Mouse (Mus musculus) heart, adult 2 months (tissue): ENCODE measurements around the gene Nr5a1. TPM values are rescaled to one million over a fixed set of nuclear protein-coding genes. Genes with fewer than 3 reads are reported as not detected.

Experiments used
- DNase-seq, 2 experiments: peaks; one replicate each; pipeline ENCODE4 v3.0.0; 2021
- H3K27ac ChIP-seq: fragments of 200-600 bp; 2 replicates; pipeline ENCODE4 v1.8.1; 2022
- H3K27me3 ChIP-seq: fragments of 200-500 bp; 2 replicates; pipeline ENCODE4 v1.6.1; 2012; ENCODE audit warnings: mild to moderate bottlenecking, low read length, inconsistent platforms, mixed read lengths; ENCODE audit not compliant: control insufficient read depth, insufficient read depth
- H3K36me3 ChIP-seq: fragments of 200-500 bp; 2 replicates; pipeline ENCODE4 v1.6.1; 2012; ENCODE audit warnings: low read length, inconsistent platforms; ENCODE audit not compliant: control insufficient read depth, insufficient read depth
- H3K4me1 ChIP-seq: fragments of 200-500 bp; 2 replicates; pipeline ENCODE4 v1.6.1; 2011; ENCODE audit warnings: low read length; ENCODE audit not compliant: control insufficient read depth, insufficient read depth
- H3K4me3 ChIP-seq: fragments of 200-600 bp; 2 replicates; pipeline ENCODE4 v1.8.1; 2022
- H3K79me2 ChIP-seq: fragments of 200-500 bp; replicated peaks from 2 replicates; pipeline ENCODE4 v1.6.1; 2012; ENCODE audit warnings: mild to moderate bottlenecking, inconsistent platforms, low read length, moderate library complexity, mixed read lengths; ENCODE audit not compliant: control insufficient read depth, insufficient read depth
- H3K9ac ChIP-seq: fragments of 200-500 bp; 2 replicates; pipeline ENCODE4 v1.6.1; 2012; ENCODE audit warnings: low read depth, mild to moderate bottlenecking, control low read depth, inconsistent platforms, low read length, mixed read lengths
- CTCF ChIP-seq: fragments of 200-600 bp; IDR thresholded peaks from 2 replicates; pipeline ENCODE4 v1.8.1; 2022; ENCODE audit warnings: antibody characterized with exemption, mild to moderate bottlenecking, moderate library complexity
- EP300 ChIP-seq: fragments of 200-500 bp; IDR thresholded peaks from 2 replicates; pipeline ENCODE4 v1.6.1; 2011; ENCODE audit warnings: low read depth, low read length, control low read depth; ENCODE audit not compliant: insufficient read depth
- POLR2A ChIP-seq: fragments of 200-500 bp; IDR thresholded peaks from 2 replicates; pipeline ENCODE4 v1.6.1; 2011; ENCODE audit warnings: mild to moderate bottlenecking, low read depth, low read length, control low read depth; ENCODE audit not compliant: insufficient read depth
- WGBS: fragments of 180-500 bp; shearing (Covaris S2); methylation state at CpG from one replicate; pipeline ENCODE4 v1.1.7; 2018; 5-methylcytosine and 5-hydroxymethylcytosine counted together
- intact Hi-C: fragments of 180-260 bp; cut with DNase I; formaldehyde crosslinking; loops from one replicate; pipeline ENCODE4 v1.15.1; 2025
- polyA plus RNA-seq: library from polyadenylated mRNA; depleted of rRNA; stranded (reverse); fragments of >200 nt; gene quantifications from 2 replicates; pipeline ENCODE4 v1.2.3, GENCODE M21; 2012
- total RNA-seq, 2 experiments: library from RNA; stranded (reverse); gene quantifications; 2 replicates each; pipeline ENCODE4 v1.2.3; 2021

Gene Nr5a1
- total and polyA plus RNA-seq, 3 experiments, result 0.16 TPM; not detected in 2

GRCm38 (mm10) chr2:38700177-38700576, 14.2 kb downstream of the Nr5a1 start:
- no peak for TF ChIP-seq EP300
- TF ChIP-seq CTCF, result no peak
- no peak for TF ChIP-seq POLR2A
- no peaks in the 10 kb centered on the region for H3K4me1 ChIP-seq
- no peaks in the 10 kb centered on the region for H3K79me2 ChIP-seq
- peaks cover under 1% of the 10 kb centered on the region; the same call in 1 of the 2 replicates for H3K27me3 ChIP-seq
- intact Hi-C loops, result no loop called here
- DNase-seq, result no peak
- no peaks in the 10 kb centered on the region for H3K36me3 ChIP-seq
- no peak overlapping the region for H3K27ac ChIP-seq
- no peak overlapping the region for H3K4me3 ChIP-seq
- no peak overlapping the region for H3K9ac ChIP-seq
- WGBS, result 75% methylated on average over 5 of the region's 5 CpGs

DNA sequence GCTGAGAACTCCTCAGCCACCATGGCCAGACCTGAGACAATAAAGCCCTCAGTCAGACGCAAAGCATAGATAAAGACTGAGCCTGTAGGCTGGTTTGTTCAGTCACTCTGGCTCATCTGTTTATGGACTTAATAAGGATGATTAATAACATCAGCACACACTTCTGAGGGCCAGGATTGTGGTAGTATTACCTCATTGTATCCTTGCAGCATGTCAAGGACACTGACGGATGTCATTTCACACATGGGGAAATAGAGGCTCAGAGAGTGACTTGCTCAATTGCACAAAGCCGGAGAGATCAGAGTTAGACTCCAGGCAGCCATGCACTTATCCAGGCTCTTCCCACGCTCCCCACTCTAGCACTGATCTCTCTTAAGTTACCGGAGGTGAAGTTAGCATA, 15.7 kb downstream of the Nr5a1 start:
- Histone ChIP-seq H3K27me3 (no peaks in the 10 kb centered on the region), H3K36me3 (no peaks in the 10 kb centered on the region), H3K4me1 (no peaks in the 10 kb centered on the region), H3K27ac (no peak overlapping the region), H3K79me2 (no peaks in the 10 kb centered on the region), H3K9ac (no peak overlapping the region), H3K4me3 (no peak overlapping the region)
- WGBS, result 82% methylated on average over 5 of the region's 5 CpGs
- no peak for DNase-seq
- TF ChIP-seq POLR2A (no peak), EP300 (no peak), CTCF (no peak)
- intact Hi-C loops, result no loop called here

GRCm38 (mm10) chr2:38697128-38698120, 16.9 kb downstream of the Nr5a1 start:
- Histone ChIP-seq H3K36me3 (no peaks in the 10 kb centered on the region), H3K27me3 (no peaks in the 10 kb centered on the region), H3K27ac (no peak overlapping the region), H3K79me2 (no peaks in the 10 kb centered on the region), H3K9ac (no peak overlapping the region), H3K4me1 (no peaks in the 10 kb centered on the region), H3K4me3 (no peak overlapping the region)
- WGBS, result 66% methylated on average over 27 of the region's 27 CpGs
- TF ChIP-seq CTCF (no peak), EP300 (no peak), POLR2A (no peak)
- DNase-seq, result no peak
- intact Hi-C loops, result no loop called here

DNA sequence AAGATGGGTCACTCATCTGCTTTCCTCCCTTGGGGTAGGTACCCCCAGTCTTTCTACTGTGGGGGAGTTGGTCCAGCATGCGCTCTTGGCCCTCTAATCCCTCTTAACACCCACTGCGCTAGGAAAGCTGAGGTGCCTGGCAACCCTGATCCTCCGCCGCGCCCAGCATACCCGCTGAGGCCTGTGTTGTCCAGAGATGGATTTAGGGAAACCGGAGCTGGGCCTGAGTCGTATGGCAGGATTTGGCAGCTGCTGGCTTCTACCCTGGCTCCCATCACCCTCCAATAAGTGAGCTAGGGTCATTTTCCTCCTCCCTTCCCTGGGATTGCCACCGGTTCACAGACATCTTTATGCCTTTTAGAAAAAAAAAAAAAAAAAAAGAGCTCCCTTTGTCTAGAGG, 18.6 kb downstream of the Nr5a1 start:
- intact Hi-C loops, result no loop called here
- H3K4me3 ChIP-seq, result no peak overlapping the region
- no peaks in the 10 kb centered on the region for H3K27me3 ChIP-seq
- H3K9ac ChIP-seq, result no peak overlapping the region
- H3K36me3 ChIP-seq, result no peaks in the 10 kb centered on the region
- no peaks in the 10 kb centered on the region for H3K79me2 ChIP-seq
- H3K4me1 ChIP-seq, result no peaks in the 10 kb centered on the region
- DNase-seq, result no peak
- TF ChIP-seq CTCF (no peak), POLR2A (no peak), EP300 (no peak)
- no peak overlapping the region for H3K27ac ChIP-seq
- 73% methylated on average over 9 of the region's 9 CpGs for WGBS

DNA sequence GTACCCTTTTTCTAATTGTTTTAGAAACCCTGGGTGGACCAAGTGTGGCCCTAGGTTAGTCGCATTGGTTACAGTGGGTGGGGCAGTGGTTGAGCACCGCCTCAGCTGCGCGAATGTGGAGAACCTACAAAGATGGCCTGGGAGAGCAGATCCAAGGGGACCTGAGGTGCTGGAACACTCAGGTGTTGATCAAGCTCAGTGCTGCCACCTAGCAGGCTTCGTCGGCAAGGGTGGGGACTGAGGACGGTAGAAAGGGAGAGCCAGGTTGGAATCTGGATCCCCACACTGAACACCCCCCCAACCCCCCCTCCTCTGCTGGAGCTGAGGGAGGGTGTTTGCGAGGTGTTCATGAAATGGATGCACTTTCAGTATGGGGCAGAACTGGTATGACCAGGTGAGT, 22.8 kb downstream of the Nr5a1 start:
- no peak overlapping the region for H3K4me3 ChIP-seq
- no peaks in the 10 kb centered on the region for H3K79me2 ChIP-seq
- peak in 1 of 2 experiments; percentile 35 for DNase-seq
- H3K4me1 ChIP-seq, result no peaks in the 10 kb centered on the region
- no peak overlapping the region for H3K27ac ChIP-seq
- no peaks in the 10 kb centered on the region for H3K36me3 ChIP-seq
- H3K9ac ChIP-seq, result no peak overlapping the region
- peaks cover 2% of the 10 kb centered on the region; the same call in 1 of the 2 replicates for H3K27me3 ChIP-seq
- intact Hi-C loops, result no loop called here
- WGBS, result 22% methylated on average over 8 of the region's 8 CpGs
- TF ChIP-seq EP300, result no peak
- TF ChIP-seq CTCF, result peak; percentile 61

DNA sequence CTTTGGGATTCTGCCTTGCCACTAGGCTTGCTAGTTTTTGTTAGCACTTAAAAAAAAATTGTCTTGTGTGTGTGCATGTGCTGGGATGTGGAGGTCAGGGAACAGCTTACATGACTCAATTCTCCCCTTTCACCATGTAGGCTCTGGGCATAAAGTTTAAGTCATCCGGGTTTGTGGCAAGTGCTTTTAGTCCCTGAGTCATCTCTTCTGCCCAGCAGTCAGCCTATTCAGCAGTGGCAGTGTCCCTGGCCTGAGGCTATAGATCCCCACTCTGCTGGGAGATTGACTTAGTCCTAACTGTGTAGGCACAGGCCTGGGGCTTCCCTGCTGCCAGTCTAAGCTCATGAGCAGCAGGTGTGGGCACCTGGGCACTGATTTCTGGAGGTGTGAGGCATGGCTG, 24.5 kb downstream of the Nr5a1 start:
- H3K27ac ChIP-seq, result no peak overlapping the region
- no peaks in the 10 kb centered on the region for H3K36me3 ChIP-seq
- no peak overlapping the region for H3K4me3 ChIP-seq
- intact Hi-C loops, result no loop called here
- H3K27me3 ChIP-seq, result peaks cover 2% of the 10 kb centered on the region; the same call in 1 of the 2 replicates
- H3K4me1 ChIP-seq, result no peaks in the 10 kb centered on the region
- TF ChIP-seq POLR2A (no peak), EP300 (no peak), CTCF (no peak)
- WGBS, result 54% methylated on average over 1 of the region's 1 CpGs
- H3K79me2 ChIP-seq, result no peaks in the 10 kb centered on the region
- H3K9ac ChIP-seq, result no peak overlapping the region
- DNase-seq, result no peak
